Mouse (Mus musculus) erythroblast, embryonic 14.5 days (primary cell): ENCODE results near the gene Cox14. TPM values are rescaled to one million over a fixed set of nuclear protein-coding genes. Genes with fewer than 3 reads are reported as not detected.
"Not testable (repeated sequence)": the region's sequence is repeated elsewhere in the genome, so short reads cannot be mapped to it uniquely, and the experiment has no call there.

Source experiments
- H3K27me3 ChIP-seq: 2 replicates; pipeline ENCODE4 v1.6.1; 2012; ENCODE audit warnings: inconsistent platforms; ENCODE audit not compliant: control insufficient read depth
- H3K36me3 ChIP-seq: 2 replicates; pipeline ENCODE4 v1.6.1; 2012; ENCODE audit warnings: mild to moderate bottlenecking, inconsistent platforms; ENCODE audit not compliant: control insufficient read depth
- H3K4me1 ChIP-seq: 2 replicates; pipeline ENCODE4 v1.6.1; 2012; ENCODE audit warnings: inconsistent platforms; ENCODE audit not compliant: control insufficient read depth
- H3K4me3 ChIP-seq: replicated peaks from 2 replicates; pipeline ENCODE3; 2012; ENCODE audit warnings: moderate library complexity, mild to moderate bottlenecking, inconsistent platforms
- H3K9me3 ChIP-seq: 2 replicates; pipeline ENCODE4 v1.6.1; 2012; ENCODE audit warnings: low read length, inconsistent platforms, mixed read lengths; ENCODE audit not compliant: control insufficient read depth
- GATA1 ChIP-seq: IDR thresholded peaks from 2 replicates; pipeline ENCODE4 v1.6.1; 2012; ENCODE audit warnings: low read length, inconsistent platforms, mixed read lengths
- TAL1 ChIP-seq: IDR thresholded peaks from 3 replicates; pipeline ENCODE4 v1.6.1; 2012; ENCODE audit warnings: low read length, inconsistent platforms, mixed read lengths
- polyA plus RNA-seq: library from polyadenylated mRNA; stranded (reverse); fragments of >175 nt; gene quantifications from 2 replicates; pipeline ENCODE4 v1.2.3, GENCODE M21; 2012

Cox14 gene
- polyA plus RNA-seq, 1 experiment = 5.7 TPM

DNA sequence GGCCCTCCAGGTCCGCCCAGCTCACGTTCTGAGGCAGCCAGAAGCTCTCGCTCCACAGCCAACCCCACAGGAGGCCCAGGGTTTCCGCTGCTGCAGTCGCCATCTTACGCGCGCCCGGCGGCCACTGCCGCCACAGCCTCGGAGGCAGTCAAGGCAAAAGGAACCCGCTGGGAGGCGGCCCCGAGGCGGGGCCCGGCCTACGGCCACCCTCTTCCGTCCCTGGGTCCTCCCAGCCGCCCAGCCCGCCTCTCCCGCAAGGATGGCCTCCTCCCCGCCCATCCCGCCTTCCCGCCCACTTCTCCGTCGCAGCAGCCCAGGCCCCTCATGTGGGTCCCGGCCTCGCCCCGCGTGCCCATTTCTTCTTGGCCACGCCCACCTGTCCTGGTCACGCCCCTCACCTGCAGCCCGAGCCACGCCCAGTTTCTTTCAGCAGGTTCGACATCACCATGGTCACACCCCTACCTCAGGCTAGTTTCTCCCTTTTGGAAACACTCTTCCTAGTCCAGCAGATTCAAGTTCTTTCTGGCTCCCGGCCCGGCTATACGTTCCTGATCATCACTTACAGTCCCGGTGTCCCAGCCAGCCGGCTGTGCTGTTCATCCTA lies 47.0 kb downstream of the Cox14 start:
- TF ChIP-seq GATA1 (no peak), TAL1 (no peak)
- peak overlapping the region; percentile 68 for H3K4me3 ChIP-seq
- peaks cover 13% of the 10 kb centered on the region for H3K27me3 ChIP-seq
- peaks cover 19% of the 10 kb centered on the region for H3K4me1 ChIP-seq
- no peaks in the 10 kb centered on the region for H3K9me3 ChIP-seq
- H3K36me3 ChIP-seq = no peaks in the 10 kb centered on the region

DNA sequence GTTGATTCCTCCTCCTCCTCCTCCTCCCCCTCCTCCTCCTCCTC lies 47.3 kb downstream of the Cox14 start, which contains the start of gene Cers5:
Gene Cers5, minus strand, starts transcription at position 5 of the 44 bp plus-strand sequence.
- Histone ChIP-seq H3K27me3 (peaks cover 13% of the 10 kb centered on the region), H3K4me3 (peak within 1 kb of the TSS; percentile 68), H3K4me1 (peaks cover 17% of the 10 kb centered on the region)
- not testable (repeated sequence) for H3K36me3 ChIP-seq, H3K9me3 ChIP-seq

GRCm38 (mm10) chr15:99772925-99773324 lies 47.5 kb downstream of the Cox14 start:
- Histone ChIP-seq H3K36me3 (no peaks in the 10 kb centered on the region), H3K4me3 (no peak overlapping the region), H3K27me3 (peaks cover 13% of the 10 kb centered on the region), H3K4me1 (peaks cover 17% of the 10 kb centered on the region), H3K9me3 (no peaks in the 10 kb centered on the region)
- TF ChIP-seq GATA1 = no peak
- no peak for TF ChIP-seq TAL1

Other genes starting within 250 kb of the Cox14 start
- gene Faim2, start 197.5 kb upstream of the Cox14 start, polyA plus RNA-seq = not detected in 2 replicates
- gene Aqp2, start 146.6 kb upstream of the Cox14 start, polyA plus RNA-seq = not detected in 2 replicates
- not detected in 2 replicates for gene Aqp5, start 134.8 kb upstream of the Cox14 start, polyA plus RNA-seq
- not detected in 2 replicates for gene Aqp6, start 124.2 kb upstream of the Cox14 start, polyA plus RNA-seq
- 2.5 and 4.0 TPM in 2 replicates for gene Racgap1, start 74.0 kb upstream of the Cox14 start, polyA plus RNA-seq
- not detected in 2 replicates for gene Asic1, start 55.2 kb upstream of the Cox14 start, polyA plus RNA-seq
- gene Smarcd1, start 23.5 kb upstream of the Cox14 start, polyA plus RNA-seq = 1.9 and 2.0 TPM in 2 replicates
- gene Gm17349, start 20.1 kb upstream of the Cox14 start, polyA plus RNA-seq = 0.25 TPM in 1 of 2 replicates, not detected in the other
- 0.07 and 0.15 TPM in 2 replicates for gene Gpd1, start 8.1 kb upstream of the Cox14 start, polyA plus RNA-seq
- gene Cers5, start 47.3 kb downstream of the Cox14 start, polyA plus RNA-seq = 0.04 TPM in 1 of 2 replicates, not detected in the other
- gene Lima1, start 149.8 kb downstream of the Cox14 start, polyA plus RNA-seq = 0.01 TPM in 1 of 2 replicates, not detected in the other
- gene Fam186a, start 241.4 kb downstream of the Cox14 start, polyA plus RNA-seq = not detected in 2 replicates
- 0.04 and 0.12 TPM in 2 replicates for gene Larp4, start 244.4 kb downstream of the Cox14 start, polyA plus RNA-seq